Mouse (Mus musculus) neural tube, embryonic 14.5 days (tissue): ENCODE data around the gene Gpr34. TPM values are rescaled to one million over a fixed set of nuclear protein-coding genes. Genes with fewer than 3 reads are reported as not detected.

Experiments
- ATAC-seq: fragments of 200-750 bp; cut with Nextera tagmentation; 2 replicates; pipeline ENCODE4 v1.8.0; 2017; ENCODE audit warnings: low read depth, mild to moderate bottlenecking, moderate TSS enrichment, moderate library complexity
- H3K27ac ChIP-seq: fragments of 300-500 bp; sonication (generic); 2 replicates; pipeline ENCODE4 v1.5.1; 2014; ENCODE audit warnings: low read depth, mild to moderate bottlenecking, control low read depth, low read length, moderate library complexity, mixed read lengths
- H3K27me3 ChIP-seq: fragments of 300-500 bp; sonication (generic); 2 replicates; pipeline ENCODE4 v1.6.1; 2014; ENCODE audit warnings: low read length; ENCODE audit not compliant: control insufficient read depth, insufficient read depth
- H3K36me3 ChIP-seq: fragments of 300-500 bp; sonication (generic); 2 replicates; pipeline ENCODE4 v1.6.1; 2014; ENCODE audit warnings: low read length, mixed read lengths; ENCODE audit not compliant: control insufficient read depth, insufficient read depth
- H3K4me1 ChIP-seq: fragments of 300-500 bp; sonication (generic); 2 replicates; pipeline ENCODE4 v1.6.1; 2014; ENCODE audit warnings: low read length; ENCODE audit not compliant: control insufficient read depth, insufficient read depth
- H3K4me2 ChIP-seq: fragments of 300-500 bp; sonication (generic); 2 replicates; pipeline ENCODE4 v1.6.1; 2014; ENCODE audit warnings: mild to moderate bottlenecking, low read depth, low read length, control low read depth
- H3K4me3 ChIP-seq: fragments of 300-500 bp; sonication (generic); 2 replicates; pipeline ENCODE4 v1.5.1; 2014; ENCODE audit warnings: low read depth, low read length, control low read depth, mixed read lengths
- H3K9ac ChIP-seq: fragments of 300-500 bp; sonication (generic); replicated peaks from 2 replicates; pipeline ENCODE4 v1.6.1; 2014; ENCODE audit warnings: low read depth, mild to moderate bottlenecking, control low read depth, low read length, mixed read lengths
- H3K9me3 ChIP-seq: fragments of 300-500 bp; sonication (generic); 2 replicates; pipeline ENCODE4 v1.6.1; 2016; ENCODE audit warnings: low read length; ENCODE audit not compliant: control insufficient read depth
- WGBS: fragments of 180-500 bp; shearing (Covaris S2); extraction: QIAGEN DNeasy Blood & Tissue Kit; methylation state at CpG from one replicate; pipeline ENCODE4 v1.1.7; 2014; 5-methylcytosine and 5-hydroxymethylcytosine counted together
- polyA plus RNA-seq: library from polyadenylated mRNA; unstranded; fragments of >200 nt; fragmentation: Nextera tagmentation; extraction: Ambion mirVana; gene quantifications from 2 replicates; pipeline ENCODE4 v1.2.1, GENCODE M21; 2014

Gene Gpr34
- polyA plus RNA-seq, 1 experiment from 2014 or later: 2.6 TPM

DNA sequence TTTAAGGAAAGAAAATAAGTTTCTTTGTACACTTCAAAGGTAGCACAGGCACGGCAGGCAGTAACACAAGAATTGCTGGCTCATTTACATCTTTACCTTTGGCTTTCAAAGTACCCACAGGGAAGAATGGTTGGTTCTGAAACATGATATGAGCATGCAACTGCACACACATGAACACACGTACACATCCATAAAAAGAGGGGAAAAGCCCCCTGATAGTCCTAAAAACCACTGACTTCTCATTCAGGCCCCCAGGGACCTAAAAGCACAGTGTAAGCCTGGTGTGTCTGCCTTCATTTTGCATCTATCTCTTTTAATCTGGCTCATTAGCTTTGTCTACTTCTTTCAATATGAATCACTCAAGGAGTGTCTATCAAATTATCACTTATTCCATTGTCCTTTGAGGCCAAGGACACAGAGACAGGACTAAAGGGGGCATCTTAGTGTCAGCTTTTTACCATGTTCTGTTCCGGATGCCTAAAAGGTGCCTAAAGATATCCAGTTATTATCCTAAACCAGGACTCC lies 26.8 kb downstream of the Gpr34 start:
- 62% methylated on average over 3 of the region's 3 CpGs for WGBS
- no peak for ATAC-seq
- Histone ChIP-seq H3K4me2 (no peak overlapping the region), H3K9ac (no peak overlapping the region), H3K27me3 (no peaks in the 10 kb centered on the region), H3K36me3 (no peaks in the 10 kb centered on the region), H3K9me3 (no peaks in the 10 kb centered on the region), H3K27ac (no peak overlapping the region), H3K4me1 (no peaks in the 10 kb centered on the region), H3K4me3 (no peak overlapping the region)

DNA sequence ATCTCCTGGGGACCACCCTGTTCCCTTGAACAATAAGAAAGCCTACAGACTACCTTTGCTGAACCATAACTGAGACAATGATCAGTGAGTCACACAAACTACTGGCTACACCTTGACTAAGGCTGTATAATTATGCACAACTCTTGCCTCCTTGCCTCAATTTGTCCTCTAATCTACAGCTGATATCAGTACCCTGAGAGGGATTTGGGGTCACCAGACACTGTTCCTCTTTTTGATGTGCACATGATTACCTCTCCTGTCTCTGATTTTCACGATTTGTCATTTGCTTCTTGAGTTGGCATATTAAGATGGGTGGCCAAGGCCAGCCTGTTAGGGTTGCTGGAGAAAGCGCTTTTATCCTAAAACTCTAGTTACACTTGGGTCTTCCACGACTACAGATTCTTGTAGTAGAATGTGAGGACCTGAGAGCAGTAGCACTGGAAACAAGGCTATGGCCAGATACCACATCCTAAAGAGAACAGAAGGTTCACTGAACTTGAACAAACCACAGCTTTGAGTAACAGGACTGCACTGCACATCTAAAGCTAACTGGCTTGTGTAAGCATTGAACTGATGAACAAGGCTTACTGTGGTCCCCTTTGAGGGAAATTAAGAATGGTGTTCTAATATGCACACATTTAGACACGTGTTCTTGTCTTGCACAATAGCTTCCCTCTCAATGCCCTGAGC lies 27.5 kb downstream of the Gpr34 start:
- Histone ChIP-seq H3K9ac (no peak overlapping the region), H3K27ac (no peak overlapping the region), H3K4me1 (no peaks in the 10 kb centered on the region), H3K4me3 (no peak overlapping the region), H3K27me3 (no peaks in the 10 kb centered on the region), H3K9me3 (no peaks in the 10 kb centered on the region), H3K36me3 (no peaks in the 10 kb centered on the region), H3K4me2 (no peak overlapping the region)
- no peak for ATAC-seq
- WGBS: 80% methylated on average over 4 of the region's 4 CpGs

DNA sequence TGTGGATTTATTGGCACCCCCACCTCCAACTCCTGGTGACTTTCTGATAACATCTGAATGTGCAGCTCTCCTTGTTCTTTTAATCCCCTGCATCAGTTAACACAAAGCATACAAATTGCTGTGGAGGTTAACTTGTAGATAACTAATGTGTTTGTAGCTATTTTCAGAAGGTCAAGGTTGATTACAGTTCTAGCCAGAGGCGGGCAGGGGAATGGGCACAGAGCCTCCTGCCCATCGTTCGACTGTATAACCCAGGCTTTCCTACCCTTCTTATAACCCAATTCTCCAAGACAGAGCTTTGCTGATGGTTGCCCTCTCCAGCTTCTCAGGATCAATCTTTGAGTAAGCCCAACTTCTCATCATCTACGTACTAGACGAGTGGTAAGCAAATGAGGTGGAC lies 29.2 kb downstream of the Gpr34 start, which contains the start of gene Gpr82:
Gene Gpr82 (plus strand): TSS at position 301 of the 400 bp plus-strand sequence.
- no peak for ATAC-seq
- Histone ChIP-seq H3K9me3 (no peaks in the 10 kb centered on the region), H3K4me3 (no peak within 1 kb of the TSS), H3K4me2 (no peak within 1 kb of the TSS), H3K27me3 (no peaks in the 10 kb centered on the region), H3K9ac (no peak within 1 kb of the TSS), H3K4me1 (no peaks in the 10 kb centered on the region), H3K27ac (no peak within 1 kb of the TSS), H3K36me3 (no peaks in the 10 kb centered on the region)
- WGBS: 94% methylated on average over 5 of the region's 5 CpGs

DNA sequence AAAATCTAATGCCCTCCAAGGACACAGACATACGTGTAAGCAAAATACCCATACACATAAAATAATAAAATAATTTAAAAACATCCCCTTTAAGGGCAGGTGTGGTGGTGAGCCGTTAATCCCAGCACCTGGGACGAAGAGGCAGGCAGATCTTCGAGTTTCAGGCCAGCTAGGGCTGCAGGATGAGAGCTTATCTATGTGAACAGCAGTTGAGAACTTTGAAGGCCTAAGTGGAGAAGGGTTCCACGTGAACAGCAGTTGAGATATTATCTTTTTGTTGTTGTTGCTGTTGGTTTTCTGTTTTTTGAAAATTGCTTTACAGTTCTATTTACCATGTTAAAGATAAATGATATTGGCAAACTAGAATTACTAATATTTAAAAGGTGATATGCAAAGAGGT lies 37.0 kb downstream of the Gpr34 start:
- Histone ChIP-seq H3K9ac (no peak overlapping the region), H3K4me1 (no peaks in the 10 kb centered on the region), H3K27me3 (no peaks in the 10 kb centered on the region), H3K36me3 (no peaks in the 10 kb centered on the region), H3K27ac (no peak overlapping the region), H3K4me2 (no peak overlapping the region), H3K4me3 (no peak overlapping the region), H3K9me3 (no peaks in the 10 kb centered on the region)
- WGBS: 89% methylated on average over 5 of the region's 5 CpGs
- no peak for ATAC-seq

DNA sequence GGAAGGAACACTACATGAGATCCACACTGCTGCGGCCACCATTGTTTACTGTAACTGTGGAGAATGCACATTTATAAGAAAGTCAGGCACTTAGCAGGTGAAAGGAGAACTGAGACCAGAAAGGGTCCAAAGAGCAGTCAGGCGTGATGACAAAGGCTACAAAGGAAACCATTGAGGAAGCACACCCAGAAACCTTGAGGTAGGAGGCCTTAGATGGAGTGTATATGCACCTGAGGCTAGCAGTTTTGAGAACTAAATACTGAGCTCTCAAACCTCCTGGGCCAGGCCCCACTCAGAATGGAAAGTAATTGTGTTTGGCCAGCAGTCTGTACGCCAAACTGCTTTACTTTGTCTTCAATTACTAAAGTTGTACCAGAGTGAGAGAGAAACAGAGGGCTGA lies 38.5 kb downstream of the Gpr34 start:
- H3K4me1 ChIP-seq: no peaks in the 10 kb centered on the region
- WGBS: 71% methylated on average over 3 of the region's 3 CpGs

DNA sequence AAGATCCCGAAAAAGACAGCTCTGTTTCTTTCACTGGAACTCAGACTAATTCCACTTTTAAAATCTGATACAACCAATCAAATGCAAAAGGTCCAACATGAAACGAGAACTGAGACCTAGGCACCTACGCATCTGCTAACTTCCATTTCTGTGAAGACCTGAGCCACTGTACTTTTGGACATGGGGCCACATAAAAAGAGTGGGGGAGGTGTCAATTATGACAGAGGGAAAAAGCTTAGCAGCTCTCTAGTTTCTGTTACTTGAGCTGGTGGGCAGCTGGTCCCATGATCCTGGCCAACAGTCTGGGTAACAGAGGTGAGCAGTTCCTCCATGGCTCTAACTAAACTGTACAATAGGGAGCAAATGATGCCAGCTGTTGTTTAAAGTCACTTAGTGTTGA lies 41.1 kb downstream of the Gpr34 start:
- no peak overlapping the region for H3K9ac ChIP-seq
- 87% methylated on average over 3 of the region's 3 CpGs for WGBS
- H3K4me3 ChIP-seq: no peak overlapping the region
- H3K27me3 ChIP-seq: no peaks in the 10 kb centered on the region
- no peak overlapping the region for H3K4me2 ChIP-seq
- no peak for ATAC-seq
- no peaks in the 10 kb centered on the region for H3K4me1 ChIP-seq
- H3K9me3 ChIP-seq: no peaks in the 10 kb centered on the region
- no peaks in the 10 kb centered on the region for H3K36me3 ChIP-seq
- no peak overlapping the region for H3K27ac ChIP-seq

More for the DNA sequence above, 38.5 kb downstream of the Gpr34 start:
- H3K36me3 ChIP-seq: no peaks in the 10 kb centered on the region
- H3K4me2 ChIP-seq: no peak overlapping the region
- no peak overlapping the region for H3K27ac ChIP-seq
- ATAC-seq: no peak
- no peaks in the 10 kb centered on the region for H3K9me3 ChIP-seq
- no peak overlapping the region for H3K9ac ChIP-seq
- no peak overlapping the region for H3K4me3 ChIP-seq
- H3K27me3 ChIP-seq: no peaks in the 10 kb centered on the region

DNA sequence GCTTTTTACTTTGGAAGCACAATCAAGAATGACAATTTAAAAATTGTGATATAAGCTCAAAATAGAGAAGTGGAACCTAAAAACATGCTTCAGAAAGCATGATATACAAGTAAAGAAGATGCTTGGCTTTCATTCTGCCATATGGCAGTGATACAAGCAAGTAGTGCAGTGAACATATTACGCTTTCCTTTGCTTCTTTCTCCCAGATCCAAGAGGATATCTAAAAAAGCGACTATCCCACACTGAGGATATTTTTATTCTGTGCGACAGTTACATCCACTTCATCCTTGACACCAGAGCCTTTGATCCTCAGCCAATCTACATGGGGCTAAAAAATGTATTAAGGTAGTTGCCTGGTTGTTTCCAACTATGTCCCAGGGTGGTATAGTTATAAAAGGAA lies 49.9 kb downstream of the Gpr34 start:
- no peaks in the 10 kb centered on the region for H3K36me3 ChIP-seq
- no peak overlapping the region for H3K9ac ChIP-seq
- no peaks in the 10 kb centered on the region for H3K27me3 ChIP-seq
- H3K27ac ChIP-seq: no peak overlapping the region
- WGBS: 95% methylated on average over 3 of the region's 3 CpGs
- H3K9me3 ChIP-seq: no peaks in the 10 kb centered on the region
- no peak for ATAC-seq
- no peak overlapping the region for H3K4me2 ChIP-seq
- H3K4me1 ChIP-seq: no peaks in the 10 kb centered on the region
- no peak overlapping the region for H3K4me3 ChIP-seq

DNA sequence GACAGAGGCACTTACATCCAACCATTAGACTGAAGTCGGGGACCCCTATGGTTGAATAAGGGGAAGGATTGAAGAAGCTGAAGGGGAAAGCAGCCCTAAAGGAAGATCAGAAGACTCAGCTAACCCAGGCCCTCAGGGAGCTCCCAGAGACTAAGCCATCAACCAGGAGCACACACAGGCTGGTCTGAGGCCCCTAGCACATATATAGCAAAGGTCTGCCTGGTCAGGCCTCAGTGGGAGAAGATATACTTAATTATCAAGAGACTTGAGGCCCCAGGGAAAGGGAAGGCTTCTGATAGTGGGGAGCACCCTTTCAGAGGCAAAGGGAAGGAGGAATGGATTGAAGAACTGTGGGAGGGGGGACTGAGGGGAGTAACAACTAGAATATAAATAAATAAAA lies 54.7 kb downstream of the Gpr34 start:
- no peak for ATAC-seq
- H3K27ac ChIP-seq: no peak overlapping the region
- no peaks in the 10 kb centered on the region for H3K4me1 ChIP-seq
- H3K27me3 ChIP-seq: no peaks in the 10 kb centered on the region
- H3K9me3 ChIP-seq: no peaks in the 10 kb centered on the region
- H3K36me3 ChIP-seq: no peaks in the 10 kb centered on the region
- 93% methylated on average over 1 of the region's 1 CpGs for WGBS
- H3K4me3 ChIP-seq: no peak overlapping the region
- H3K9ac ChIP-seq: no peak overlapping the region
- no peak overlapping the region for H3K4me2 ChIP-seq

DNA sequence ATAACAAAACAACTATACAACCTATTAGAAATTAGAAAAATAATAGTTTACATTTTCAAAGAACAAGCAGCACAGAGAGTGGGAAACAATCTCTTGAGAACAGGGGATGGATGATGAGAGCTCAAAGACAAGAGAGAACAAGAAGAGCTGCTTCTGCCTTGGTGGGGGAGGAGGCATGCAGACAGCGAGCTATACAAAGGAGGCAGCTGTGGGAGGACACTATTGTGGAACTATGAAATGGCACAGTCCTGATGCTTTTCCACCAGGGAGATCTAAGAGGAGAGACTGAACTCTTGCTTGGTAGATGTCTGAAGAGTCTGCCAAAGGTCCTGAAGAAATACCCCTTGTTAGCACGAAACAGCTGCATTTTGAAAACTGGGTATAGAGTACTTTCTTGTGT lies 56.5 kb downstream of the Gpr34 start:
- no peaks in the 10 kb centered on the region for H3K4me1 ChIP-seq
- H3K36me3 ChIP-seq: no peaks in the 10 kb centered on the region
- no peak overlapping the region for H3K4me2 ChIP-seq
- H3K27ac ChIP-seq: no peak overlapping the region; the same call in 1 of the 2 replicates
- no peak overlapping the region for H3K9ac ChIP-seq
- no peaks in the 10 kb centered on the region for H3K9me3 ChIP-seq
- no peaks in the 10 kb centered on the region for H3K27me3 ChIP-seq
- H3K4me3 ChIP-seq: no peak overlapping the region
- whole genome bisulfite sequencing: 64% methylated on average over 2 of the region's 2 CpGs
- no peak for ATAC-seq
